Mouse (Mus musculus) forebrain, embryonic 10.5 days (tissue): ENCODE results near the gene Gm8298. TPM values are rescaled to one million over a fixed set of nuclear protein-coding genes. Genes with fewer than 3 reads are reported as not detected.
A peak's percentile ranks its signal among the peaks of the same experiment; 100 is the strongest.
"Not testable (repeated sequence)": the region's sequence is repeated elsewhere in the genome, so short reads cannot be mapped to it uniquely, and the experiment has no call there.

Experiments
- DNase-seq: peaks from one replicate; pipeline ENCODE4 v3.0.0-alpha.2; 2017; ENCODE audit warnings: low spot score; ENCODE audit errors: extremely low spot score
- H3K27ac ChIP-seq: fragments of 300-500 bp; sonication (generic); 2 replicates; pipeline ENCODE4 v1.5.1; 2016; ENCODE audit warnings: mild to moderate bottlenecking
- H3K27me3 ChIP-seq: fragments of 300-500 bp; sonication (generic); 2 replicates; pipeline ENCODE4 v1.6.1; 2016; ENCODE audit warnings: mild to moderate bottlenecking; ENCODE audit not compliant: poor library complexity, severe bottlenecking
- H3K36me3 ChIP-seq: fragments of 300-500 bp; sonication (generic); replicated peaks from 2 replicates; pipeline ENCODE4 v1.6.1; 2016; ENCODE audit warnings: mild to moderate bottlenecking, moderate library complexity
- H3K4me1 ChIP-seq: fragments of 300-500 bp; sonication (generic); 2 replicates; pipeline ENCODE4 v1.6.1; 2016
- H3K4me3 ChIP-seq: fragments of 300-500 bp; sonication (generic); 2 replicates; pipeline ENCODE4 v1.5.1; 2016; ENCODE audit warnings: mild to moderate bottlenecking, moderate library complexity
- H3K9me3 ChIP-seq: fragments of 300-500 bp; sonication (generic); 2 replicates; pipeline ENCODE4 v1.6.1; 2016; ENCODE audit warnings: mild to moderate bottlenecking, moderate library complexity
- WGBS: fragments of 180-500 bp; shearing (Covaris S2); methylation state at CpG from one replicate; pipeline ENCODE4 v1.1.7; 2016; 5-methylcytosine and 5-hydroxymethylcytosine counted together
- polyA plus RNA-seq: library from polyadenylated mRNA; unstranded; fragments of >200 nt; fragmentation: Nextera tagmentation; extraction: Ambion mirVana; gene quantifications from 2 replicates; pipeline ENCODE4 v1.2.1, GENCODE M21; 2016

Gene Gm8298
- not detected in 2 replicates for polyA plus RNA-seq

DNA sequence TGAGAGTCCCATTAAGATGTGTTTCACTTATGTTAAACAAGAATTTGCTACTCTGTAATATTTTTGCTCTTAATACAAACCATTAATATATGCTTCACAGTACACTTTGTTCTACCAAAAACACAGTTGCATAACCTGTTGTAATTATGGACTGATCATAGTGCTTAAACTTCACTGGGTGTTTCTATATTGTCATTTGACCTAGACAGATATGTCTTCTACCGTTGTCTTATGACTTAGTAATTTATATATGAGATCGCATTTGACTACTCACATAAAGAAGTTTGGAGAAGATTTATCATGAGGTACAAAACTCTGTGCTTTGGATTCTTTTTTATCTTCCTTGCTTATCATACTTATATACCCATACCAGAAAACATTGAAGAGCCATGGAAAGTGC is at the start of gene Gm8298:
Gene Gm8298, plus strand, starts transcription at position 301 of the 400 bp plus-strand sequence.
- H3K27me3 ChIP-seq, result no peaks in the 10 kb centered on the region
- DNase-seq, result no peak
- WGBS, result 96% methylated on average over 2 of the region's 2 CpGs
- H3K4me1 ChIP-seq, result no peaks in the 10 kb centered on the region
- no peak within 1 kb of the TSS for H3K27ac ChIP-seq
- no peak within 1 kb of the TSS for H3K4me3 ChIP-seq
- H3K36me3 ChIP-seq, result no peaks in the 10 kb centered on the region
- no peaks in the 10 kb centered on the region for H3K9me3 ChIP-seq

DNA sequence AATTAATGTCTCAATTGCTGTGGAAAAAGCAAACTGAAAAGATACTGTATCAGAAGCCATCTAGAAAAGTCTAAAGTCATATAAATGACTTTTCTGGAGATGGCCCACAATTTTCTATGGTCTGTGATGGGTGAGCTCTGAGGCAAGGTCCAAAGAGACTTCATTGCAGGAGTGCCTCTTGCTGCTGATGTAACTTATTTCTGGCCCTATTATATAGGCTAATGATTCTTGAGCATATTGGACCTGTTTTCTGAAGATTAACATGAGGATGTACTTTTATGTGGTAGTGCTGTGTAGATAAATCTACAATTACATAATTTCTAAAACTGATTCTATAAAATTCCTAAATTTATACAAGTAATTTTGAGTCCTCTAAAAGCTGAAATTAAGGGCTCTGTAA is 47.7 kb upstream of the Gm8298 start:
- Histone ChIP-seq H3K4me3 (no peak overlapping the region), H3K27me3 (no peaks in the 10 kb centered on the region), H3K4me1 (no peaks in the 10 kb centered on the region), H3K36me3 (no peaks in the 10 kb centered on the region), H3K9me3 (no peaks in the 10 kb centered on the region), H3K27ac (no peak overlapping the region)
- no peak for DNase-seq

GRCm38 (mm10) chr3:59870765-59871164 is 9.9 kb downstream of the Gm8298 start:
- no peaks in the 10 kb centered on the region for H3K4me1 ChIP-seq
- H3K27me3 ChIP-seq, result no peaks in the 10 kb centered on the region
- WGBS, result 23% methylated on average over 2 of the region's 2 CpGs
- no peaks in the 10 kb centered on the region for H3K36me3 ChIP-seq
- no peaks in the 10 kb centered on the region for H3K9me3 ChIP-seq
- DNase-seq, result peak; percentile 21
- no peak overlapping the region for H3K27ac ChIP-seq
- H3K4me3 ChIP-seq, result no peak overlapping the region

DNA sequence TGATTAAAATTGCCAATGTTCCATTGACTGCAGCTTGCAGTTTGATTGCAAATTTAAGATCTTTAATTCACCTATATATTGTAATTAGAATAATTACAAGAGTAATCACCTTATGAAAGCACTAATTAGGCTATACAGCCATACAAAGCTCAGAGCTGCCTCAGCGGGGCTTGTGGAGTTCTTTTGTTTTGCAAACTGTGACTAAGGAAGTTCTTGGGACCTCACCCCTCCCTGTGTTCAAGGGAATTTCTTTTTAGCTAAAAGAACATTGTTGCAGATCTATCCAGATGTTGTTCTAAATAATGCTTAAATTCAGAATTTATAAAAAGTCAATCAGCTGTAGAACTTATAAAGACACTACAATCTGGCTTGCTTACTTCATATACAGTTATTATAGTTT is 16.8 kb downstream of the Gm8298 start:
- not testable (repeated sequence) for H3K4me1 ChIP-seq, H3K9me3 ChIP-seq, H3K27me3 ChIP-seq, H3K36me3 ChIP-seq, H3K27ac ChIP-seq, H3K4me3 ChIP-seq, DNase-seq
- 22% methylated on average over 1 of the region's 1 CpGs for WGBS

DNA sequence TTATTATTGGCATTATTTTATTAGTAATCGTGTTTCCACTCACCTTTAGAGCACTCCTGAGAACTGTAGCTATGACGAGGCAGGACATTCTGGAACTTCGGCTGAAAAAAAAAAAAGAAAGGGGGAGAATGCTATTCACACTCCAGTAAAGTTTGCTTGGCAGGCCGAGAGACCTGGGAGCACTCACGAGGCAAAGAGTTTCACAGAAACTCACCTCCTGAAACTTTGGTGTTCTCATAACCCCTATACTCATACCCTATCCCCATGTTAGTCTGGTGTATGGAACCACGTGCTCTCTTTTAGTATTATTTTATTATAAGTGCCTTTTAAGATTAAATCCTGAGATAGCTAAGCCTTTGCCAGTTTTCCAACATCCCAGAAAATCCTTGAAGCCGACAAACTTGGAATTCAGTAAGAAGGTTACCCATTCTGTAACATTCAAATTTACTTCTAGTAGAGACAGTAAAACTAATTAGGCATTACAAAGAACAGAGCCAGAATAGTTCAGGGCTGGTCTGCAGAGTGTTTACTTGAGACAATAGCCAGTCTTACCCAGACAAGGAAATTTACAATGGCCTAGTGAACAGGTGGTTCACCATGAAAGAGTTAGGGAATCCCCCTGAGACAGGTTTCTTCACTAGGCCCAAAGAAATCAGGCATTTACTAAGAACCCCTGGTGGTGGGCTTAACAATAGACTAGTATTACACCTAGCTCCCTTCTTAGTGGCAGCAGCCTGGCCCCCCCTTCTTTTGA is 19.1 kb downstream of the Gm8298 start:
- DNase-seq, H3K27me3 ChIP-seq, H3K9me3 ChIP-seq, H3K4me1 ChIP-seq, H3K27ac ChIP-seq, H3K4me3 ChIP-seq, H3K36me3 ChIP-seq: not testable (repeated sequence)
- WGBS, result 78% methylated on average over 7 of the region's 7 CpGs

- 92% methylated on average over 2 of the region's 2 CpGs for WGBS
- Histone ChIP-seq H3K9me3 (no peaks in the 10 kb centered on the region), H3K4me3 (no peak overlapping the region), H3K36me3 (no peaks in the 10 kb centered on the region), H3K27ac (no peak overlapping the region), H3K27me3 (no peaks in the 10 kb centered on the region), H3K4me1 (no peaks in the 10 kb centered on the region)
- DNase-seq, result no peak
Measured at GRCm38 (mm10) chr3:59893276-59893675, 32.4 kb downstream of the Gm8298 start.

GRCm38 (mm10) chr3:59924914-59925313 is 64.1 kb downstream of the Gm8298 start, which contains the start of gene C130079G13Rik:
TSS of gene C130079G13Rik (plus strand) at chr3:59925214.
- WGBS, result 96% methylated on average over 2 of the region's 2 CpGs
- no peak for DNase-seq

More at GRCm38 (mm10) chr3:59924914-59925313, 64.1 kb downstream of the Gm8298 start, which contains the start of gene C130079G13Rik:
- H3K36me3 ChIP-seq, result no peaks in the 10 kb centered on the region
- no peak within 1 kb of the TSS for H3K4me3 ChIP-seq
- H3K27ac ChIP-seq, result no peak within 1 kb of the TSS
- H3K4me1 ChIP-seq, result no peaks in the 10 kb centered on the region
- H3K27me3 ChIP-seq, result no peaks in the 10 kb centered on the region
- no peaks in the 10 kb centered on the region for H3K9me3 ChIP-seq

Other genes starting within 250 kb of the Gm8298 start
- not detected in 2 replicates for gene Gm5538, start 131.3 kb upstream of the Gm8298 start, polyA plus RNA-seq
- gene C130079G13Rik, start 64.2 kb downstream of the Gm8298 start, polyA plus RNA-seq, result not detected in 2 replicates
- gene Aadacl2, start 145.7 kb downstream of the Gm8298 start, polyA plus RNA-seq, result not detected in 2 replicates
- not detected in 2 replicates for gene Aadac, start 164.7 kb downstream of the Gm8298 start, polyA plus RNA-seq
- not detected in 2 replicates for gene Sucnr1, start 220.8 kb downstream of the Gm8298 start, polyA plus RNA-seq